Mouse (Mus musculus) intestine, postnatal 0 days (tissue): Measurements from ENCODE around the gene Gcg. TPM values are rescaled to one million over a fixed set of nuclear protein-coding genes. Genes with fewer than 3 reads are reported as not detected.

Experiments
- ATAC-seq: fragments of 200-750 bp; cut with Nextera tagmentation; 2 replicates; pipeline ENCODE4 v1.8.0; 2017; ENCODE audit warnings: mild to moderate bottlenecking, moderate TSS enrichment, moderate library complexity
- H3K27ac ChIP-seq: fragments of 300-500 bp; sonication (generic); 2 replicates; pipeline ENCODE4 v1.5.1; 2014; ENCODE audit warnings: mild to moderate bottlenecking, low read depth, low read length, moderate library complexity
- H3K27me3 ChIP-seq: fragments of 300-500 bp; sonication (generic); replicated peaks from 2 replicates; pipeline ENCODE4 v1.6.1; 2014; ENCODE audit warnings: low read length, mixed read lengths; ENCODE audit not compliant: control insufficient read depth, insufficient read depth
- H3K36me3 ChIP-seq: fragments of 300-500 bp; sonication (generic); 2 replicates; pipeline ENCODE4 v1.6.1; 2014; ENCODE audit warnings: mild to moderate bottlenecking, moderate library complexity; ENCODE audit not compliant: control insufficient read depth, insufficient read depth
- H3K4me1 ChIP-seq: fragments of 300-500 bp; sonication (generic); replicated peaks from 2 replicates; pipeline ENCODE4 v1.6.1; 2014; ENCODE audit warnings: antibody characterized with exemption, low read length, mixed read lengths; ENCODE audit not compliant: control insufficient read depth, insufficient read depth
- H3K4me2 ChIP-seq: fragments of 300-500 bp; sonication (generic); replicated peaks from 2 replicates; pipeline ENCODE4 v1.6.1; 2014; ENCODE audit warnings: low read depth, mild to moderate bottlenecking, moderate library complexity
- H3K4me3 ChIP-seq: fragments of 300-500 bp; sonication (generic); 2 replicates; pipeline ENCODE4 v1.5.1; 2014; ENCODE audit warnings: low read depth, low read length
- H3K9ac ChIP-seq: fragments of 300-500 bp; sonication (generic); 2 replicates; pipeline ENCODE4 v1.6.1; 2014; ENCODE audit warnings: mild to moderate bottlenecking, low read depth, low read length
- H3K9me3 ChIP-seq: fragments of 300-500 bp; sonication (generic); 2 replicates; pipeline ENCODE4 v1.6.1; 2016; ENCODE audit warnings: mixed run types; ENCODE audit not compliant: control insufficient read depth
- CTCF ChIP-seq: sonication (generic); IDR thresholded peaks from 2 replicates; pipeline ENCODE4 v1.5.1; 2016; ENCODE audit warnings: low read depth, mild to moderate bottlenecking, control low read depth, antibody characterized with exemption, moderate library complexity
- WGBS: fragments of 180-500 bp; shearing (Covaris S2); extraction: QIAGEN DNeasy Blood & Tissue Kit; methylation state at CpG from one replicate; pipeline ENCODE4 v1.1.7; 2014; 5-methylcytosine and 5-hydroxymethylcytosine counted together
- polyA plus RNA-seq: library from polyadenylated mRNA; unstranded; fragments of >200 nt; fragmentation: Nextera tagmentation; extraction: Ambion mirVana; gene quantifications from 2 replicates; pipeline ENCODE4 v1.2.1, GENCODE M21; 2015

The Gcg gene
- polyA plus RNA-seq, 1 experiment from 2014 or later: 48.5 TPM

GRCm38 (mm10) chr2:62431245-62431795 is 52.1 kb downstream of the Gcg start:
- 90% methylated on average over 8 of the region's 8 CpGs for WGBS
- Histone ChIP-seq H3K27ac (no peak overlapping the region), H3K4me2 (no peak overlapping the region), H3K4me1 (no peaks in the 10 kb centered on the region), H3K27me3 (no peaks in the 10 kb centered on the region), H3K9me3 (no peaks in the 10 kb centered on the region), H3K4me3 (no peak overlapping the region), H3K9ac (no peak overlapping the region), H3K36me3 (no peaks in the 10 kb centered on the region)
- TF ChIP-seq CTCF: no peak
- ATAC-seq: no peak

- WGBS: 91% methylated on average over 3 of the region's 3 CpGs
- H3K4me3 ChIP-seq: no peak overlapping the region
- ATAC-seq: no peak
- H3K27me3 ChIP-seq: no peaks in the 10 kb centered on the region
- no peaks in the 10 kb centered on the region for H3K36me3 ChIP-seq
- H3K27ac ChIP-seq: no peak overlapping the region
- H3K4me1 ChIP-seq: no peaks in the 10 kb centered on the region
- H3K9ac ChIP-seq: no peak overlapping the region
- H3K4me2 ChIP-seq: no peak overlapping the region
- no peak for TF ChIP-seq CTCF
- no peaks in the 10 kb centered on the region for H3K9me3 ChIP-seq
These were observed 57.5 kb downstream of the Gcg start for GRCm38 (mm10) chr2:62425941-62426340.

Other genes starting within 250 kb of the Gcg start
- gene Dpp4, start 71.4 kb downstream of the Gcg start, polyA plus RNA-seq: 56.0 and 70.4 TPM in 2 replicates
- gene Fap, start 90.4 kb upstream of the Gcg start, polyA plus RNA-seq: 2.8 and 3.6 TPM in 2 replicates
- gene Ifih1, start 162.6 kb upstream of the Gcg start, polyA plus RNA-seq: 14.1 and 14.5 TPM in 2 replicates
- gene Gca, start 180.6 kb upstream of the Gcg start, polyA plus RNA-seq: 3.9 and 5.0 TPM in 2 replicates